Mouse (Mus musculus) gastrocnemius, adult 8-10 months (tissue): ENCODE data around the gene Gpatch3. TPM values are rescaled to one million over a fixed set of nuclear protein-coding genes. Genes with fewer than 3 reads are reported as not detected.
A peak's percentile ranks its signal among the peaks of the same experiment; 100 is the strongest.

Experiments
- DNase-seq, 2 experiments: peaks; one replicate each; pipeline ENCODE4 v3.0.0; 2022; ENCODE audit warnings: low spot score in 2 of 2
- total RNA-seq, 4 experiments: library from RNA; stranded (reverse); gene quantifications; 2 replicates each; pipeline ENCODE4 v1.2.4; 2022

The Gpatch3 gene
- 1 to 10 TPM; 3.0 to 3.8 (median 3.4) TPM for total RNA-seq

DNA sequence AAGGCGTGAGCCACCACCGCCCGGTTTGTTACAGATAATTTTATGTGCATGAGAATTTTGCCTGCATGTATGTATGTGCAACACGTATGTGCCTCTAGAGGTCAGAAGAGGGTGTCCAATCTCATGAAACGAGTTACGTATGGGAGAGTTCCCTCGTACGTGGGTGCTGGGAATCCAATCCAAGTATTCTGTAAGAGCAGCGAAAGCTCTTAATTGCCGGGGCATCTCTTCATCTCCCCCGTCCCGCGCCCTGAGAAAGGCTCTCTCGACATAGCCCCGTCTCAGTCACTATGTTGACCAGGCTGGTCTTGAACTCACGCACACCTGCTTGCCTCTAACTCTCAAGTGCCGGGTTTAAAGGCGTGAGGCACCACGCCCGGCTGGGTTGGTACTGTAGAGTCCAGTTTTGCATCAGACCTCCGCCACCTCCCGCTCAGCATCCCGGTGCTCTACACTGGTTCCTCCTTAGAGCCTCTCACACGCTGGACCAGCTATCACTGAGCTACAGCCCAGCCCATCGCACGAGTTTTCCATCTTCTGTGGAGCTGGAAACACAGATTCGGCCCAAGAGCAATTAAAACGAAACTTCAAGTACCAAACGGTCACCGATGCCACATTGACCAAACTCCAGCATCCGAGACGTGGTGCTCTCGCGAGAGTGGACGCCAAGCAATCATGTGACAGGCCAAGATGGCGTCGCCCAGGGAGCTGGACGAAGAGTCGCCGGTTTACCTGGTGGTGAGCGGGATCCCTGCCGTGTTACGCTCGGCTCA, at the start of gene Gpatch3:
Gpatch3 (plus strand) TSS at position 676 of the 773 bp plus-strand sequence.
- DNase-seq, result peak; percentile 83 to 86

DNA sequence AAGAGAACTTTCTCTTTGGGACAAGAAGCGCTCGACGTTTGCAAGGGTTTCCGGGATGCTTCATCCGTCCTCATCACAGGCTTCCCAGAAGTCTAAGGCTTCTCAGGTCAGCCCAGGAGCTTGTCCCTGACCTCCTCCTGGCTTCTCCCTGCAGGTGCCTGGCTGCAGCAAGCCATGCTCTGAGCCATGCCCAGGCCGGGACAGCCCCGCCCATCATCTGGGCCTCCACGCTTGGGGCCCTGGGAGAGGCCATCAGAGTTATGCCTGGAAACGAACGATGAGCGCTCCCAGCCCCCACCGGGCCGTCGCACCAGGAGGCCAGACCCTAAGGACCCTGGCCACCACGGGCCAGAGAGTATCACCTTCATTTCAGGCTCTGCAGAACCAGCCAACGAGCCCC, 46.8 kb upstream of the Gpatch3 start:
- no peak for DNase-seq

DNA sequence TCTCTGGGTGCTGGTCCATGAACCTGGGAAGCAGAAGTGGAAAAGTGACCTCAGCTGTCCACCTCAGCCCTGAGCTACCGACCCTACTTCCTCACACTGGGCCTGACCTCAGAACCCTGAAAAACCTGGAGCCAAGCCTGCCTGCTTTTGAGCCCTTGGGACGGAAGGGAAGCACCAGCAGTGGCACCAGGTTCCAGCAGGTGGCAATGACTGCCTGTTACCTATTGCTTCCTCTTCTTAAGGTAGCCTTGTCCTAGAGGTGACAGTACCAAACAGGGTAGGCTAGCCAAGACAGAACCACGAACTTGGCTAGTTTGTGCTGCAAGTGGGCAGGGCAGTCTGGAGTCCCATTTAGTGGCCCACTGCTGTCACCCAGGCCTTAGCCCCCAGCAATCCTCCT, 41.8 kb upstream of the Gpatch3 start:
- no peak for DNase-seq

DNA sequence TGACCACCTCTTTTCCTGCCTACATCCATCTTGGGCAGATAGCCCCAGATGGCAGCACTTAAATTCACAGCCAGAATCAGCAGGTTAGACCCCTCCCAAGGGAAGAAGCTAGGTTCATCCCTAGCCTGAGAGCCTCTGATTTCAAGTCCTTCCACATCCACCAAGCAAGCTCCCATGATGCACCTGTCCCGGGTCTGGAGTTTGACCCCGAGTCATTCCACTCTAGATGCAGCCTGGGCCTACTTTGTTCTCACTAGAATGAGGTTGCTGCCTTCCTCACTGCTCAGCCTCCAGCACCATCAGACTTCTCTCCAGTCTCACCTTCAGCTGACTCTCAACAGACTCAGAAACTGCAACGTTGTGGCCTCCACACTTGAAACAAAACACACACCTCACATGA, 38.5 kb upstream of the Gpatch3 start:
- DNase-seq, result no peak

DNA sequence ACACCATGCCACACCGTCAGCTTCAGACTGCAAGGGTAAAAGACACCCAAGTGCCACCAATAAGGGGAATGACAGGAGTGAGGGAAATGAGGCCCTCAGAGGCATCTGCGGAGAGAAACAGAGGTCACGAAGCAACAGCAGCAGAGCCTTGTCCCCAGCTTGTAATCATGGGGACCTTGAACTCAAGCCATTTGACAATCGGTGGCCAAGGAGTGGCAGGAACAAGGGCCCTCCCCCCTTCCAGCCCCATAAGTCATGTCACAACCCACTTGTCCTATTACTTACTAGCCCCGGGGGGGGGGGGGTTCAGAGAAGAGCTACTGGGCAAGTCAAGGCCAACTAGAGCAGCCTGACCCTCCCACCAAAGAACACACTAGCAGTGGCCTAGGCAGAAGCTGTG, 37.9 kb upstream of the Gpatch3 start:
- DNase-seq, result no peak

DNA sequence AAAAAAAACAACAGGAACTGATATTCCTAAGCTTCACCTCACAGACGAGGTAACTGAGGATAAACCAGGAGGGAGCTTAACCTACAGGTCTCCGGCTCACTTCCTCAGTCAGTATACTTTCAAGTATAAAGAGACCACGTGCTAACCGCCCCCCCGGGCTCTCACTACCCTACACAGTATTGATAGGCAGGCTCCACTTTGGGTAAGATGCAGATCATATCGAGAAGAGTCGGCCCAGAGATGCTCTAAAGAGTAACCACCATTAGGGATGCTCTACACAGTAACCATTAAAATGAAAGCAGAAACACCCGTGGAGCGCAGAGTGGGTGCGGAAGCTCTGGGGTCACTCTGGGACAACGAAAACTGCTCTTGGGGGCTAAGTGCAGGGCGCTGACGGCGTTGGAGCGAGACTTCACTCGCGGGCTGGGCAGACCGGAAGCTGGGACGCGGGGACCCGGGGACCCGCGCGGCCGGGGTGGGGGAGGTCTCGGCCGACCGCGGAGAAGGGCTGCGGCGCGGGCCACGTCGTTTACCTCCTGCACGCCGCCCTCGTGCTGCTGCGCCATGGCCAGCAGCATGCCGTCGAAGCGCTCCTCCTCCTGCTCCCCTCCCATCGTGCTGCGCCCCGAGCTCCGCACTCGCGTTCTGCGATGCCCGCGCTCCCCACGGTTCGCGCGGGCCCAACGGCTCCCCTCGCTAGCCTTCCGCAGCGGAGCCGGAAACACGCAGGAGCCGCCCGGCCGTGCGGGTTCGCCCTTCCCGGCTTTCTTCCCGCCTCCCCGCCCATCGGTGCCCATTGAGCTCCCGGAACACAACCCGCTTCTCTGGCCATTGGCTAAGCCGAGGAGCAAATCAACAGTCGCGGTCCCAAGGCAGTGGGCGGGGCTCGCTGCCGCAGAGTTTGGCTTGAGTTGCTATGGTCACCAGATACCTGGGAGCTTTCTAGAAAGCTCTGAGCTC, 29.0 kb upstream of the Gpatch3 start, which contains the start of gene Nudc:
Nudc (minus strand) TSS at position 725 of the 960 bp plus-strand sequence.
- DNase-seq, result peak; percentile 93

DNA sequence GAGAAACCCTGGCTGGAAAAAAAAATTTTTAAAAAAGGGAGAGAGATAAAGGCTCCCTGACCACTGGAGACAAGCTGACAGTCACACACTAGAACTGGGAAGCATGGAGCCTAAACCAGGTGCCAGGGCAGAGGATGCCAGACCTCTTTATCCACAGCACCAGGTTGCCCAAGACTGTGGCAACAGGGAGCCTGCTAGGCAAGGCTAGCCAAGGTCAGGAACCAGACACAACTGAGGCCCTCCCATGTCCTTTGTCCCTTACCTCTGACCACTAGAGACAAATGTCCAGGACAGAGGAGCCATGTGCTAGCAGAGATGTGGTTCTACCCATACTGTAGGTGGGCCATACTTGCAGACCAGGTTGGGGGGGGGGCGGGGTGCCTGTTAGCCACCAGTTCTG, 22.5 kb upstream of the Gpatch3 start:
- DNase-seq, result no peak

DNA sequence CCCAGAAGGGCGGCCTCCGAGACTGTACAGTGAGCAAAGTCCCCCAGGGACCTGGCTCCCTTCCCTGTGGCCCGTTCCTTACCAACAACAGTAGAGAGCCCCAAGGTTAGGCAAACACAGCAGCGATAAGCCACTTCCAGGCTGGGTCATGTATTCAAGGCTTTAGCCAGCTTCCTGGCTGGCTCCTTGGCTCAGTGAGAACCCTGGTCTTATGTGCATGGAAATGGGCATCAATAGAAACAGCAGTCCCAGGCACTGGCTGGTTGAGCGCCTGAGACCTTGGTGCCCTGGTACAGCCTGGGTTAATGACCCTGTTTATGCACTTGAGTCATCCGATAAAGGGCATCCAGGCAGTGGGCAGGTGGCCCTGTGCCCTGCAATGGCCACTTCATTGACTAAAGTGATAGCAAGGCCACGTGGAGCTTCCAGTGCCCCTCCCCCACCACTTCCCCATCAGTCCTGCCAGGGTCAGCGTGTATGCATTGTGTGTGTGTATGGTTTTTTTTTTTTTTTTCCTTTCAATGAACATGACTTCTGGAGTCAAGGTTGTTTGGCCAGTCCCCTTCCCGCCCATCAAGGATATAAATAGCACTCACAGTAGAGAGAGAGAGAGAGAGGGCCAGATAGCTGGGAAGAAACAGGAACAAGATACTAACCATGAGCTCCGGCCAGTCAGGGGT, 21.6 kb upstream of the Gpatch3 start, which contains the start of gene Nr0b2:
Nr0b2 (plus strand) TSS at position 609 of the 680 bp plus-strand sequence.
- DNase-seq, result no peak

DNA sequence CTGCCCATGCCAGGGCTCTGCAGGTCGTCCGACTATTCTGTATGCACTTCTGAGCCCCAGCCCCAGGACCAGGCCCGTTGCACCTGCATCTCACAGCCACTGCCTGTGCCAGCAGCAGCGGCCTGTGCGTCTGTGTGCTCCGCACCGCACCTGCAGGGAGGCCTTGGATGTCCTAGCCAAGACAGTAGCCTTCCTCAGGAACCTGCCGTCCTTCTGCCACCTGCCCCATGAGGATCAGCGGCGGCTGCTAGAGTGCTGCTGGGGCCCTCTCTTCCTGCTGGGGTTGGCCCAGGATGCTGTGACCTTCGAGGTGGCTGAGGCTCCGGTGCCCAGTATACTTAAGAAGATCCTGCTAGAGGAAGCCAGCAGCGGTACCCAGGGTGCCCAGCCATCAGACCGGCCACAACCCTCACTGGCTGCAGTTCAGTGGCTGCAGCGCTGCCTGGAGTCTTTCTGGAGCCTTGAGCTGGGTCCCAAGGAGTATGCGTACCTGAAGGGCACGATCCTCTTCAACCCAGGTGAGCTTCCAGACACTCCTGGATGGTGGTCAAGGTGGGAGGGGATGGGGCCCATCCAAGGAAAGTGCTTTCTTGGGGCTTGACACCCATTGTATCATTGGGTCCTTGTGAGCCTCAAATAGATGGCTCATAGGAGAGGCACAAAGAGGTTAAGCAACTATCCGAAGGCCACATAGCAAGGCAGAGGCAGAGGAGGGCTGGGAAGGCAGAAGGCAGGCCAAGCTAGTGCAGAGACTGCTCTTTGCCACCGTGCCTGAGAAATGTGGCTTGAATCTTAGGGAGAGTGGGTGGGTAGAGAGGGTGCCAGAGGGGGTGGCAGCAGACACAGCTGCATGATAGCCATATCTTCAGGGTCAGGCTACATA, 20.9 kb upstream of the Gpatch3 start:
- no peak for DNase-seq

DNA sequence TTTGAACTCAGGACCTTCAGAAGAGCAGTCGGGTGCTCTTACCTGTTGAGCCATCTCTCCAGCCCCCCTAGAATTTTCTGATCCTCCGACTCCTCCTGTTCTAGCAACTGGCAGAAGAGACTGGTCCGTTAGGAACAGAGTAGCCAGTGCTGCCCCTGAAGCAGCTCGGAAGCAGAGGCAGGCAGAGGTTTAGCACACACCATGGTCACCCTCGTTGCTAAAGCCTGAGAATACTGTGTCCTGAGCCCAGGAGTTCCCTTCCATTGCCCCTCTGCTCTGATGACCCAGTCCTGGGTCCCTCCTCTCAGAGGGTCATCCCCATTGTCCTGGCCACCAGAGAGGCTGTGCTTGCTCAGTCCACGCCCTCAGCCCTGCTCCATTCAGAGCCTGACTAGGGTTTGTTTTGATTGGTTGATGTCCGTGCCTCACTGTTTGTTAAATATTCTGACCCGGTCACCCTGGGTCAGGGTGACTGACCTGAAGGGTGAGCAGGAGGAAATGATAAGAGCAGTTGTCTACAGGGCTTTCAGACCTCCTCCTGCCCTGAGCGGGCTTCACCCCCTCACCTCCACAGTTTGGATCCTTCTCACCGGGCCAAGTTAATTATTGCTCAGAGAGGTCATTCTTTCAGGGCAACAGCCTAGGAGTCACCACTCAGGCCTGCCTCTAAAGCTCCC, 17.4 kb upstream of the Gpatch3 start:
- no peak for DNase-seq

DNA sequence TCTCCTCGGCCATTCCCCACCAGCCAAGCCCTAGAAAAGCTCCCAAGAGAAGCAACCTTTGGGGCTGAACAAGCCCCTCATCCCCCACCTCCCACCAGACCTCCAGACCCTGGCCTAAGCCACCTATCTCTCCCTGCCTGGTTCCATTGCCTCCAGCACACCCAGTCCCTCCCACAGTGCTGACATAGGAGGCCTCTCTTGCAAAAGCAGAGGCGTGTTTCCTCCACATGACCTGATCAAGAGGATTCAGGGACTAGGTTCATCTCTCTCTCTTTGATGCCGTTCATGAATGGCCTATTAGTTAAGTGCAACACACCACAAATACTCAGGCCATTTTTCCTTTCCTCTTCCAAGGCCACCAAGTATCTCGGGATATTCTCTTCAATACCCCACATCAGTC, 14.7 kb upstream of the Gpatch3 start:
- no peak for DNase-seq

DNA sequence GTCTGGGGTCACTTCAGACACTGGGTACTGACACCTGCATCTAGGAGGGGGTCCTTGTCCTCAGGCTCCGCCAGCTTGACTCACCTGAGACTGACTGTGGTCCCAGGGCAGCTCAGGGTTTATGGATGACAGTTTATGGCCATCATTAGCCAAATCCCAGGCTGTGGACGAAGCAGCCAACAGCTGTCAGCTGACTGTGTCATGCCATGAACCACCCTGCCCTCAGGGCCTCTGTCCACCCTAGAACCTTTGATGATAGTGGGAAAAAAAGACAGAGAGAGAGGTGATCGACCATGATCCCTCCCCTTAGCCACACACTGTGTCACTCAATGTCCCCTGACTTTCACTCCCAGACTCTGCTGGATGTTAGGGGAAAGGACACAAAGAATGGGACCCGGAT, 12.9 kb upstream of the Gpatch3 start:
- no peak for DNase-seq

DNA sequence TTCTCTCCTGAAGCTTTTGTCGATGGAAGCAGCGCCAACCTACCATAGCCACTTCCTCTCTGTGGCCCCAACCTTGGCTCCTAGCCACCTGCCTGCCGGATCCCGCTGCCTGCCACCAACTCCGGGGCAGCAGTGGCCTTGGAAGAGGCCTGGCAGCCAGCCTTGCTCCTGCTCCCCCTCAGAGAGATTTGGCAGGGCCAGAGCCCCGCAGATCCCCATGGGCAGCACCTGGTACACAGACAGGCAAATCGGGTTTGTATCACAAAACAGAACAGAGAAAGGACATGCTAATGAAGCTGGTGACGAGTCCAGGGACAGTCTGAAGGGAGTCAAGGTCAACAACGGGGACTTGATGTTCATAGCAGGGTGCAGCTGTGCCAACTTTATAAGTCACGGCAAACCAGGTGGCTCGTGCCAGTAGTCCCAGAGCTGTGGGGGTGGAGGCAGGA, 11.4 kb upstream of the Gpatch3 start:
- no peak for DNase-seq

DNA sequence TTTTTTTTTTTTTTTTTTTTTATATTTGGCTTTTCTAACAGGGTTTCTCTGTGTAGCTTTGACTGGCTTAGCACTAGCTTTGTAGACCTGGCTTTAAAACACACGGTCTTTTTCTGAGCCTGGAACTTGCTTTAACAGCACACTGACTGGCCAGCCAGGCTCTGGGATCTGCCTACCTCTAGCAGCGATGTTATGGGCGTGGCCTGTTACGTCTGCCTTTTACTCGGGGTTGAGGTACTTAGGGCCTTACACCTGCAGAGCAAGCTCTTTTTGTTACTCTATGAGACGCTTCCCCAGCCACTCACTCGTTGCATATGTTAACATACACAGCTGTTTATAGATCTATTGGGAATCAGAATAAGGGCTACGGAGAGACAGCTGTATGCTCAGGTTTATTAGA, 7.3 kb upstream of the Gpatch3 start:
- no peak for DNase-seq

DNA sequence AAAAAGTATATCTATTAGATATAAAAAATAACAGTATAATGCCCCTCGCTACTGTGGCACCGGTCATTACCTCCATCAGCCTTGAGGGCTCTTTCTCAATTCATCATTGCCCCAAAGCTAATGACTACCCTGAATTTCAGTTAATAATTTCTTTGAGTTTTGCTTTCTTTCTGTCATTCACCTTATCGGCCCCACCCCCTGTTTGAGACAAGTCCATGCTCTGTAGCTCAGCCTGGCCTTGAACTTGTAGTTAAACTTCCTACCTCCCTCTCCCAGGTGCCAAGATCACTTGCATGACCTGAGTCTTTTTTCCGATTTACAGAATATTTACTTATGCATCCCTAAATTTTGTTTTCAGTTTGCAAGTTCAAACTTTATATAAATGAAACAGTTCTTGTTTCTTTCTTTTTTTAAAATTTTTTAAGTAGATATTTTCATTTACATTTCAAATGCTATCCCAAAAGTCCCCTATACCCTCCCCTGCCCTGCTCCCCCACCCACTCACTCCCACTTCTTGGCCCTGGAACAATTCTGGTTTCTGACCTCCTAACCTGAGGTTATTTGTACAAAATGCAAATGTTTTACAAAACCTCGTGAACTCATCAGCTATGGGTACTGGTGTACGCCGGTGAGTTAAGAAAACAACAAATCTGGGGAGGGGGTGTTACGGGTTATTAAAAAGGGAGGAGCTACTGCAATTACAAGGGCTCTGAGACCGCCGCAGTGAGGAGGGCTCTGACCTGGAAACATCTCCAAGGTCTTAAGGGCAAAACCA, 5.1 kb upstream of the Gpatch3 start:
- DNase-seq, result no peak

DNA sequence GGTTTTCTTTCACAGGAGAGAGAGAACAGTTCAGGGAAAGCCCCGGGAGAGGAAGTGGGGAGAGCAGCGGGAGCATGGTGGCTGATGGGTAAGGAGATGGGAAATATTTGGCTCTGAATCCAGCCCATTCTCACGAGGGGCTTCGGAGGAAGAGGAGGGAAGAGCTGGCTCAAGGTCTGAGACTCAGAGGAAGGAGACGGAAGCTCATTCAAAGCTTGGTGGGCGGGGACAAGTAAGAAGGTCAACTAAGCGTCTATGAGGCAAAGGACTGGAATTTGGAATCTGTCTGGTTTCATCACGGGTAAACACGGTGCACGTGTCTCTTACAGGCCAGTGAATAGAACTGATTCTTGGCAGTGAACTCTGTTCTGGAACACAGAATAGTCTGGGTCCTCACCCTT, 4.5 kb upstream of the Gpatch3 start:
- DNase-seq, result no peak

DNA sequence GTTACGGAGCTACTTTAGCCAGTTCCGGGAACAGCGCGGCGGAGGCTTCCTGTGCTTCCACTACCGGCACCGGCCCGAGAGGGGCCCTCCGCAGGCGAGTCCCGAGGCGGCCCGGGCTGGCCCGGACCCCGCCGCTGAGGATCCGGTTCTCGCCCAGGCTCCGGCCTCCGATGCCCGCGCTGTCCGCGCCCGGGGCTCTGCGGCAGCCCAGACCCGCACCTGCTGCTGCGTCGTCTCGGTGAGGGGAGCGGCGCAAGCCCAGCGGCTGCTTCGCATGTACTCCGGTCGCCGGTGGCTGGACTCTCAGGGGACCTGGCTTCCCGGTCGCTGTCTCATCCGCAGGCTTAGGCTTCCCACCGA, 278 bp downstream of the Gpatch3 start:
- DNase-seq, result no peak

DNA sequence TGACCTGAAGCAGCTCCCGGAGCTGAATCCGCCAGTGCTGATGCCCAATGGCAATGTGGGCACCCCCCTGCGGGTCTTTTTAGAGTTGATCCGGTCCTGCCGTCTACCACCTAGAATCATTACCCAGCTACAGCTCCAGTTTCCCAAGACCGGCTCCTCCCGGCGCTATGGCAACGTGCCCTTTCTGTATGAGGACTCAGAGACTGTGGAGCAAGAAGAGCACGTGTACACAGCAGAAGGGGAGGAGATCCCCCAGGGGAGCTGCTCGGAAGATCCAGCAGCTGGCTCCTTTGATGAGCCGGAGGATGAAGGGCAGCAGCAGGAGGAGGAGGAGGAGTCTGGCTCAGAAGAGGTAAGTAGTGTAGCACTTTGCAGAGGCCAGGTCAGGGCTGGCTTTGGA, 3.4 kb downstream of the Gpatch3 start:
- DNase-seq, result no peak

DNA sequence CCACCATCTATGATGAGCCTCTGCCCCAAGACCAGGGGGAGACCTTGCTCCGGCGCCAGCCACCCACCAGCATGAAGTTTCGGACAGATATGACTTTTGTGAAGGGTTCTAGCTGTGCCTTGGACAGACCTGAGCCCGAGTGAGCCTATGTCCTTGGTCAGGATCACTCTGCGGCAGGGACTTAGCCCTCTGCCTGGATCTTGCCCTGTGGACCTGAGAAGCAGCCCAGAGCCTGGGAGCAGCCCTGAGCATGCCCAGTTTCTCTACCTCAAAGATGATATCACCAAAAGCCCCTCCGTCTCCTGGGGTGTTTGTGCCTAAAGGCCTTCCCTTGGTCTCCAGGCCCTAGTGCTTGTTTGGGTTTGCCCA, 9.1 kb downstream of the Gpatch3 start:
- DNase-seq, result no peak
